25 mouse cellular contexts compared by ENCODE assay signal in genomic region chr9:51401779-51402178, GRCm38 (mm10).
DNase-seq lines count a peak whose midpoint lies in the region; ATAC-seq and TF ChIP-seq lines count a peak whose summit lies in the region.
"Had no signal": no experiment of that assay in that cellular context is flagged by ENCODE, and none has a peak within 500 bp of the region (broad histone marks: within the 10 kb centered on the region; RNA-seq: fewer than 3 reads in every experiment).

No protein-coding gene starts in this region.

- TF ChIP-seq RAD21 in CH12.LX (IDR thresholded peaks at IDR 0.05; ENCODE audit: low read depth, low read length) = no peak

- peak; percentile 77 for DNase-seq in CD4-positive helper T cell, adult 2 months (ENCODE audit: low read depth, low spot score)
- peak; percentile 64 for DNase-seq in CH12.LX (ENCODE audit: extremely low read depth)
- DNase-seq in naive thymus-derived CD4-positive, alpha-beta T cell, adult 2 months (ENCODE audit: low read depth) = peak; percentile 77
- peak; percentile 70 for DNase-seq in thymus, postnatal 25 days
- DNase-seq in B cell, adult 2 months = no peak
- no peak for DNase-seq in adrenal gland, postnatal 25 days
- DNase-seq: adrenal gland, postnatal 10 days; cerebellum, adult 11 months; cerebellum, postnatal 10 days; gastrocnemius, postnatal 36 days; heart, postnatal 14 days; layer of hippocampus, postnatal 36 days; retina, postnatal 1 day; right cerebral cortex, postnatal 4 days had no signal

- no peak for TF ChIP-seq POLR2A in CH12.LX (IDR thresholded peaks at IDR 0.05; ENCODE audit: low read depth, low read length)

- H3K4me1 ChIP-seq in CH12.LX (ENCODE audit: control insufficient read depth in 1 of 2, insufficient read depth in 2 of 2) = peaks cover 7 to 19% of the 10 kb centered on the region in 2 experiments
- H3K4me1 ChIP-seq: embryonic facial prominence, embryonic 15.5 days; hindbrain, embryonic 13.5 days had no signal

- no peaks in the 10 kb centered on the region for H3K36me3 ChIP-seq in CH12.LX (replicated peaks in 1 of 2; ENCODE audit: control insufficient read depth in 1 of 2, insufficient read depth in 1 of 2, low read length in 1 of 2)
- H3K36me3 ChIP-seq: embryonic facial prominence, embryonic 15.5 days; hindbrain, embryonic 13.5 days; lung, embryonic 15.5 days; midbrain, embryonic 12.5 days had no signal

- no peaks in the 10 kb centered on the region for H3K79me2 ChIP-seq in CH12.LX (replicated peaks; ENCODE audit: control insufficient read depth, extremely low read depth, insufficient read depth, poor library complexity, severe bottlenecking)

- no peak overlapping the region for H3K4me3 ChIP-seq in CH12.LX (replicated peaks in 1 of 3; ENCODE audit: low read depth in 2 of 3, low read length in 2 of 3, poor library complexity in 1 of 3)
- H3K4me3 ChIP-seq: embryonic facial prominence, embryonic 15.5 days; hindbrain, embryonic 13.5 days; lung, embryonic 15.5 days; midbrain, embryonic 12.5 days had no signal

- no peaks in the 10 kb centered on the region for H3K27me3 ChIP-seq in CH12.LX (replicated peaks)
- H3K27me3 ChIP-seq: embryonic facial prominence, embryonic 15.5 days; hindbrain, embryonic 13.5 days; lung, embryonic 15.5 days; midbrain, embryonic 12.5 days had no signal

- no peak overlapping the region for H3K9ac ChIP-seq in CH12.LX (ENCODE audit: insufficient read depth, low read depth)
- H3K9ac ChIP-seq: embryonic facial prominence, embryonic 15.5 days; hindbrain, embryonic 13.5 days; liver, embryonic 14.5 days; lung, embryonic 15.5 days; midbrain, embryonic 12.5 days had no signal

- H3K27ac ChIP-seq in CH12.LX (ENCODE audit: insufficient read depth, low read depth) = no peak overlapping the region
- H3K27ac ChIP-seq: embryonic facial prominence, embryonic 15.5 days; hindbrain, embryonic 13.5 days; kidney, postnatal 0 days; liver, embryonic 14.5 days; lung, embryonic 15.5 days; macrophage; midbrain, embryonic 12.5 days had no signal

- ATAC-seq in granulocyte monocyte progenitor cell, adult 5-6 weeks (replicated peaks; ENCODE audit: poor library complexity, severe bottlenecking) = no peak
- ATAC-seq: forebrain, embryonic 16.5 days; intestine, postnatal 0 days had no signal

- TF ChIP-seq CTCF in CH12.LX (conservative IDR thresholded peaks at IDR 0.05 in 1 of 2, IDR thresholded peaks at IDR 0.05 in 1 of 2; ENCODE audit: low read depth in 2 of 2, low read length in 2 of 2) = no peak

- dilution Hi-C loops in CH12.LX (cut with MboI; ENCODE audit: extremely low pct_ligation_motif_present, extremely low pct_unique_long_range_greater_than_20kb, low sequenced_read_pairs) = no loop called here

- no peaks in the 10 kb centered on the region for H3K9me3 ChIP-seq in CH12.LX (replicated peaks; ENCODE audit: low read length)
- H3K9me3 ChIP-seq: embryonic facial prominence, embryonic 15.5 days; hindbrain, embryonic 13.5 days; lung, embryonic 15.5 days; midbrain, embryonic 12.5 days had no signal

- in situ Hi-C loops in CH12.LX (cut with MboI; ENCODE audit: low pct_ligation_motif_present, low pct_unique_long_range_greater_than_20kb, low sequenced_read_pairs) = no loop called here

- TF ChIP-seq EP300 in CH12.LX (IDR thresholded peaks at IDR 0.05; ENCODE audit: low read length) = peak; percentile 58

- no peak overlapping the region for H3K4me2 ChIP-seq in CH12.LX (ENCODE audit: insufficient read depth, low read depth, poor library complexity, severe bottlenecking)
- H3K4me2 ChIP-seq: embryonic facial prominence, embryonic 15.5 days; heart, embryonic 11.5 days; hindbrain, embryonic 13.5 days; lung, embryonic 15.5 days; midbrain, embryonic 12.5 days had no signal

TF ChIP-seq in CH12.LX, 34 proteins besides CTCF, POLR2A, EP300 and RAD21:
- TF ChIP-seq BHLHE40 (IDR thresholded peaks at IDR 0.05; ENCODE audit: low read depth, low read length) (0 out of 2 replicates have a peak, but pooled peaks have one; percentile 34), MAFK (IDR thresholded peaks at IDR 0.05; ENCODE audit: insufficient replicate concordance, low read length) (peak; percentile 66; the same call in 1 of the 2 replicates), TCF12 (IDR thresholded peaks at IDR 0.05; ENCODE audit: low read depth, low read length) (peak; percentile 68), ZMIZ1 (IDR thresholded peaks at IDR 0.05; ENCODE audit: low read depth, low read length) (no peak), ETS1 (conservative IDR thresholded peaks at IDR 0.05; ENCODE audit: low read depth, low read length) (peak; percentile 32; the same call in 1 of the 2 replicates), IRF4 (IDR thresholded peaks at IDR 0.05; ENCODE audit: low read depth, low read length) (0 out of 2 replicates have a peak, but pooled peaks have one; percentile 18)

Comparison
In these comparisons a context has a peak if more than half of its experiments do, and no peak if none do; other contexts are left out.
1. DNase-seq: peak in CD4-positive helper T cell, adult 2 months (single experiment), CH12.LX (single experiment), naive thymus-derived CD4-positive, alpha-beta T cell, adult 2 months (single experiment) and thymus, postnatal 25 days (single experiment); none in B cell, adult 2 months (0 of 2) and adrenal gland, postnatal 25 days (single experiment).